Mouse (Mus musculus) ovary, adult 18-20 months (tissue): ENCODE results near the gene Cmc2.

ENCODE experiments used
- DNase-seq: peaks from one replicate; pipeline ENCODE4 v3.0.0; 2022; ENCODE audit warnings: low spot score, mixed read lengths

Cmc2 gene

GRCm38 (mm10) chr8:116921337-116922059, at the start of gene Cmc2, which contains the start of gene Cenpn:
Gene Cmc2 (minus strand): TSS chr8:116921455.
Gene Cenpn (plus strand): TSS chr8:116921730.
- peak; percentile 82 for DNase-seq

- DNase-seq: no peak
These were observed 48.3 kb upstream of the Cmc2 start for GRCm38 (mm10) chr8:116969531-116969930.

GRCm38 (mm10) chr8:116954415-116954814, 33.2 kb upstream of the Cmc2 start:
- DNase-seq: no peak

GRCm38 (mm10) chr8:116952428-116952827, 31.2 kb upstream of the Cmc2 start:
- no peak for DNase-seq

DNA sequence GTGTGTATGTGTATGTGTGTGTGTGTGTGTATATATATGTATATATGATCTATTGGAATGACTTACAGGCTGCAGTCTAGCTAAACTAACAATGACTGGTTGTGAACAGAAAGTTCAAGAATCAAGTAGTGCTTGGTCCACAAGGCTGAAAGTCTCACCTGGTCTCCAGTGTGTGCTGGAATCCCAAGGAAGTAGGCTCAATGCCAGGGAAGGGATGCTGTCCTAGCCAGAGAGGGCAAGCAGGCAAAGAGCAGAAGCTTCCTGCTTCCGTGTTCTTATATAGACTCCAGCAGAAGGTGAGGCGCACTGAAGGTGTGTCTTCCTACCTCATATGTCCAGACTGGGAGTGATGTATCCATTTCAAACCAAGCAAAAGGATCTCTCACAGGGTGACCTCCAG, 30.5 kb upstream of the Cmc2 start:
- DNase-seq: no peak

DNA sequence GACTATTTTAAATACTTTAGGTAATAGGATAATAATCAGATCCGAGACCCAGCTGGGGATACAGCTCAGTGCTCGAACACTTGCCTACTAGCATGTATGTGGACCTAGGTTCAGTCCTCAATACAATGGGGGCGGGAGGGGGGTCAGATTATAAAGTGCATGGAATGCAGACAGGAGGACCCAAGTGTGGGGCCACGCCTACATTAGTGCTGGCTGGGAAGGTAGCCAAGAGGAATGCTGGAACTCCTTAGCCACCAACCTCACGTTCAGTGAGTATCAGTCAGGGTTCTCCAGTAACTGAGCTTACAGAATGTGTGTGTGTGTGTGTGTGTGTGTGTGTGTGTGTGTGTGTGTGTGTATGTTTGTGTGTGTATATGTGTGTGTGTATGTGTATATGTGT, 30.1 kb upstream of the Cmc2 start:
- DNase-seq: no peak

- DNase-seq: no peak
These were observed 26.3 kb upstream of the Cmc2 start for GRCm38 (mm10) chr8:116947589-116947988.

DNA sequence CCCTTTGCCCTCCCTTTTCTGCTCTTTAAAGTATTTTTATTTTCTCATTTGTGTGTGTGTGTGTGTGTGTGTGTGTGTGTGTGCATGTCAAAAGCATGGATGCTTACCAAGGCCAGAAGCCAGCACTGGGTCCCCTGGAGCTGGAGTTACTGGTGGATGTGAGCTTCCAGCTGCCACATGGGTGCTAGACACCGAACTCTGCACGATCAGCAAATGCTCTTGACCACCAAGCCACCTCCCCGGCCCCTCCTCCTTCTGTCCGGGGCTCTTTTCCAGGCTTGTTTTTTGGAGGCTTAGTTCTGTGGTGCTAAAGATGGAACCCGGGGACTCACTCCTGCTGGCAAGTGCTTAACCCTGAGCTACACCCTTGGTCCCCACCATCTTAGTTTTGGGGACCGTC, 25.6 kb upstream of the Cmc2 start:
- no peak for DNase-seq

GRCm38 (mm10) chr8:116946268-116946838, 25.1 kb upstream of the Cmc2 start:
- DNase-seq: no peak

DNA sequence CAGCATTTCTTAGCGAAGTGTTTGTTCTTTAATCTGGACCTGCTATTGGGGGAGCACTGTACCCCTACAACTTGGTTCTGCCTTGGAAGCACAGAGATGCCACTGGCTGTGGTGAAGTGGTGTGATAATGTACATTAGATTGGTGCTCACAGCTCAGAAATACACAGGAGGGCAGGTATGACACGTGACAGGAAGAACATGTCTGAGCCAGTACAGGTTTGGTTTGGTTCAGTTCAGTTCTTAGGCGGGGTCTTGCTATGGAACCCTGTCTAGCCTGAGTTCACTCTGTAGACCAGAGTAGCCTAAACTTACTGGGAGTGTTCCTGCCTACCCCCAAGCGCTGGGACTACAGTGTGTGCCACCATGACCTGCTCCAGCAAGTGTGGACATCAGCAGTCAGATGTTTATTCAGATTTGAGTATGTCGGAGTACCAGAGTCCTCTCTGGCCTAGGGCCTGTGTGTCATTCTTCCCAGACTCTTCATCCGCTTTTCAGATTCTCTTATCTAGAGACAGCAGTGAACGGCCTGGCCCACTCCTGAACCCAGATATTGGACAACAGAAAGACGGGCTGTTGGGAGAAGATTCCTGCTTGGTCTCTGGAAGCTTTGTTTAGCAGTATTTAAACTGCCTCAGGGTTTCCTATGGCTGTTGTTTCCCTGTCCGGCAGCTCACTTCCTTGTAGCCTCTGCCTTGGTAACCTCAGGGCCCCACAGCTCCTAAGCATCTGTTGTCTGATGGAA, 24.1 kb upstream of the Cmc2 start:
- DNase-seq: no peak

DNA sequence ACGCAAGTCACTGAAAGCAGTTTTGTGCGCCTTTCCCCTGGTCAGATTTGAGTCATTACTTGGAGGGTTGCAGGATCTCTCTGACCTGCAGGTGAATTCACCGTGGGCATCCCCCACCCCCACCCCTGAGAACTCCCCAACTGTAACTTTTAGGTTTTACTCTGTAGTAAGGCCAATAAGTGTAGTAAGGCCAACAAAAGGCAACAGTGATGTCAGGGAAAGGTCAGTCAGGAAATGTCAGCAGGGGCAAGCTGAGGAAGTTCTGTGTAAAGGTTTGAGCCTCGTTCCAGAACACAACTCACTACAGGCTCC, 23.1 kb upstream of the Cmc2 start:
- no peak for DNase-seq

DNA sequence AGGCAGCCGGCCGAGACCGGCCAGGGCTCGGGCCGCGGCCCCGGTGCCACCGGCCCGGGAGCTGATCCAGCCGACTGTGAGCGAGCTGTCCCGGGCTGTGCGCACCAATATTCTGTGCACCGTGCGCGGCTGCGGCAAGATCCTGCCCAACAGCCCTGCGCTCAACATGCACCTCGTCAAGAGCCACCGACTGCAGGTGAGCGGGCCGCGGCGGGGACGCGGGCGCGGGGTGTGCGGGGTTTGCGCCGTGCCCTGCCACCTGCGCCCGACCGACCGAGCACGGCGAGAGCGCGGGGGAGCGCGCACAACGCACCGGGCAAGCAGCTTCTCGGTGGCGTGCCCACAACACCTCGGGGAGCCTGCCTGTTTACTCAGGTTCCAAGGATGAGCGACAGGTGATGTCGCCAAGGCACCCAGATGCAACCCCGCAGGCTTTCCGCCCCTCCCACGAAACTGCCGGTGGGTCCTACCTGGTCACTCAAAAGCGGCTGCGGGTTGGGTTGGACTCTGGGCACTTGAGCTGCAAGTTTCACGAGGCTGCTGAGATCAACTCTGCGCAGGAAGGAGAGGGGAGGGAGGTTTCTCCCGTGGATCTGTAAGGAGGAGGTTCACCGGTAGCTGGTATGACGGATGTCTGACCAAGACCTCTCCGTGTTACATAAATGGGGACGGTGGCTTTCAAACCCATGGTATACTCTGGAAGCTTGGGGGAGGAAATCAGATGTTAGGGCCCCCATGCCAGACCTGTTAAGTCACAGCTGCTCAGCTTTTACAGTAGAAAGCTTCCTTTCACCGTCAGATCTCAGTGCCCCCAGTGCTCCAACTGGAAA, 22.5 kb upstream of the Cmc2 start:
- no peak for DNase-seq

DNA sequence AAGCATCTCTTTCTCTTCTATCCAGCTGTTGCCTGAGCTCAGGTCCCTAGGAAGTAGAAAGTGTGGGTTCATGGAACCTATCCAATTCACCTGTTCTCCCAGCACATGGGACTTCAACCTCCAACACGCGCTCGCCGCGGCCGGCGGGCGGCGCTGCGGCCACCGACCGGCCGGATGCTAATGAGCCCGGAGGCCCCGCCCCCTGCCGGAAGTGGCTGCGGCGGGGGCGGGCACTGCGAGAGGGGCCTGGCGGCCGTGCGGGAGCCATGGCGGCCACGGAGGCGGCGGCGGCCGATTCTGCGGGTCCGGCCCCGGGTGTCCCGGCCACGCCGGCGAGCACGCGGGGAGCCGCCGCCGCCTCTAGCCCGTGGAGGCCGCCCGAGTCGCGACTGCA, 21.9 kb upstream of the Cmc2 start, which contains the start of gene Atmin:
Atmin (plus strand) TSS at position 233 of the 394 bp plus-strand sequence.
- peak; percentile 64 for DNase-seq

- DNase-seq: no peak
These were observed 21.2 kb upstream of the Cmc2 start for GRCm38 (mm10) chr8:116942284-116943058.

GRCm38 (mm10) chr8:116935506-116935905, 14.3 kb upstream of the Cmc2 start:
- DNase-seq: no peak

GRCm38 (mm10) chr8:116934976-116935375, 13.7 kb upstream of the Cmc2 start:
- no peak for DNase-seq

DNA sequence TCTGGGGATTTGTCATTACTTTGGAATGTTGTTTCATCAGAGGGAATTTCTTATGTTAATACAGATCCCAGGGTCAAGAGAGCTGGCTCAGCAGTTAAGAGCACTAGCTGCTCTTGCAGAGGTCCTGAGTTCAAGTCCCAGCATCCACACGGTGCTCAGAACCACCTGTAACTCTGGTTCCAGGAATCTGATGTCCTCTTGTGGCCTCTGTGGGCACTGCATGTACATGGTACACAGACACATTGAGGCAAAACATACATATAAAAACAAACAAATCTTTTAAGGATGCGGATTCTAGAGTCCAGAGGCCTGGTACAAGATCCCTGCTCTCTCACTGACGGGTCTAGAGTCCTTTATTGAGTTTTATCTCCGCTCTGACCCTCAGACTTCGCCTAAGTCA, 7.3 kb upstream of the Cmc2 start:
- no peak for DNase-seq

DNA sequence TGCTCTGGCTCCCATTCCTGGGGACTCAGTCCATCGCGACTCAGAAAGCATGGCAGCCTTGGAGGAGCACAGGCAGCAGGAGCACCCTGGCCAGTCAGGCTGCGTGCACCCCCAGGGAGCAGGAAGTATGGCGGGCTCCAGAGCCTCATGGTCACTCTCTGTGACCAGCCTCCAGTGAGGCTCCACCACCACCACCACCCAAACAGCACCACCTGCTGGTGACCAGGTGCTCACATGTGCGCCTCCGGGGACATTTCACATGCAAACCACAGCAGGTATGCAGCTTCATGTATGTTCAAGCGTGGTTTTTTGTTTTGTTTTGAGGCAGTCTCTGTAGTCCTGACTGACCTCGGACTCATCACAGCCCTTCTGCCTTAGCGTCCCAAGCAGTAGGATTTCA, 6.6 kb upstream of the Cmc2 start:
- DNase-seq: no peak

DNA sequence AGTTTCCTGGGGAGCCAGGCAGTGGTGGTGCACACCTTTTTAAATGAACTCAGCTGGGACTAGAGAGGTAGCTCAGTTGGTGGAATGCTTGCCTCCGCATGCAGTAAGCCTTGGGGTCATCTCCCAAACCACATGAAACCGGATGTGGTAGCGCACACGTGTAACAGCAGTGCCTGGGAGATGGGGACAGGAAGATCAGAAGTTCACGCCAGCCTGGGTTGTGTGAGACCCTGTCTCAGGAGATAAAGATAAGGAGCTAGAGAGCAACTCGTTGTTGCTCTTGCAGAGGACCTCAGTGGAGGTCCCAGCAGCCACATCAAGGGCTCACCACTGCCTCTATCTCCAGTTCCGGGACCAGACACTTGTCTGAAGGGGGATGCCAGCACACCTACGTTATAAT, 2.3 kb upstream of the Cmc2 start:
- no peak for DNase-seq

DNA sequence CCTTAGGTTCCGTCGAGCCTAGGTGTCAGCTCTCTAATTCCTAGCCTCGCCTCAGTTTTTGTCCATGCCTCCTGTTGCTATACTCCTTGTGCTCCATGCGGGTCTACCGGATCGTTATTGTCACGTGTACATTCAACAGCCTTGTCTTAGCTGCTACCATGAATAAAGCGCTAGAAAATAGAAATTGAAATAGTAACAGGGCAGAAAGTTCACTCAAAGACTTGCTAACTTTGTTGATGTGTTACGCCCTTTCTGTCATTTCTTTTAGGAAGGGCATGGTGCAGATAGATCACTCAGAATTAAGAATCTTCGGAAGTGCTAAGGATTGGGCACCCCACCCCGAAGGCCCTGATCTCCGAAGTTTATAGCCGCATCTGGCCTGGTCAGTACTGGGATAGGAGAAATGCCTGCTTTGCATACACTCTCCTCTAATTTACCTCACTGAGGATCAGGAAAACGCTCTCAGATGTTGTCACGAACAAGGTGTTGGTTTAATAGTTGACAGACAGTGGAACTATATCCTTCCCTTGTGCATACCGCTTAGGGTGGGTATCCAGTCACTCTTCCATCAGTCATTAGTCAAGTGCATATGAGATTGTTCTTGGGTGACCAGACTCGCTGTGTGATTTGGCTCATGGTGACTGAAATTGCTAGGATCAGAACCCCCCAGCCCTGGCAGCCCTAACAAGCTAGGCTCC, 954 bp upstream of the Cmc2 start:
- DNase-seq: no peak

DNA sequence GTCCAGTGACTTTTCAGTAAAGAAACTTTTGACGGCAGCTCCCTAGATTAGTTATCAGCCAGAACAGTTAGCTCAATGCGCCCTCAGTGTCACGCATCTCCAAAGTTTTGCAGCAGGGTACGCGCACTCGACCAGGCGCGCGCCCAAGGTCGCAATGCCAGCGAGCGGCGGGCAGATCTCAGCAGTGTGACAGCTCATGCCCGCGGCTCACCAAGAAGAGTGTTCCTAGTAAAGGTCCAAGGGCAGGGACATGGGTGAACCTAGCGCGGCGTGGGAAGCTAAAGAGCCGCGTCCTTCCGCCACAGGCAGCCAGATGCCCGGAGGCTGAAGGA, 284 bp downstream of the Cmc2 start:
- DNase-seq: peak; percentile 45
